Mouse (Mus musculus) kidney, adult 2 months (tissue): ENCODE measurements around the gene Ccdc142.

Experiments used
- CTCF ChIP-seq: fragments of 200-500 bp; conservative IDR thresholded peaks from 2 replicates; pipeline ENCODE4 v1.5.1; 2011; ENCODE audit warnings: low read depth, mild to moderate bottlenecking, control low read depth, low read length, moderate library complexity, mixed read lengths; ENCODE audit not compliant: insufficient read depth, insufficient read length
- POLR2A ChIP-seq: fragments of 200-500 bp; IDR thresholded peaks from one replicate; pipeline ENCODE4 v1.6.1; 2011; ENCODE audit warnings: low read depth, low read length, control low read depth

DNA sequence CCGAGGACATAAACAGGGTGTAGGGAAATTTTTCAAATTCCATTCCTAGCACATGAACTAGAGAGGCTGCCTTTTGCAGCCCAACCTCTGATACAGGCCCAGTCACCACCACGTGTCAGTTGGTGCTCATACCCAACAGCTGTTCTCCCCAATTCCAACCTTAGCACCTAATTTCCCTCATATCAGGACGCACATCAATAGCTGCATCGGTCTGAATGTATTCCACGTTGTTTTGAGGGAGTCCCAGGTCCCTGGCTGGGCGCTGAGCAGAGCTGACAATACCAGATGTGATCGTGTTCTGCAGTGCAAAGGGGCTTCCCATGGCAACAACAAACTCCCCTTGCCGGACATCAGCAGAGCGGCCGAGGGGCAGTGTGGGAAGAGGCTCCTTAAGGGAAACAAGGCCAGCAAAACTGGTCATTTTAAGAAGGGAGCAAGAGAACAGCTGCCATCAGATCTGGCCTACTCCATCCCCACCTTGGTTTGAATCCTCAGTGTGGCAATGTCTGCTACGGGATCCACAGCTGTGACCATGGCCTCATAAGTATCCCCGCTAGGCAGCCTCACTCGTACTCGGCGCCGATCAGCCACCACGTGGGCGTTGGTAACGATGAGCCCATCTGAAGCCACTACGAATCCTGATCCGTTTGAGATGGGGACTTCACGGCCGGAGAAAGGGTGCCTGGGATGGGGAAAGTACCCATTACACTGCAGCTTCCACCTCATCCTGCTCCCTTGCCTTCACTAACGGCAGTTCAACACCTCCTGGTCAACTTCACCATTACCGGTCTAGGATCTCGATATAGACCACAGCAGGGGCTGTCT lies 48.1 kb upstream of the Ccdc142 start:
- TF ChIP-seq CTCF (no peak), POLR2A (no peak)
